In genomic region chr3:121706087-121706486, GRCm38 (mm10) we compare ENCODE assay signal across 16 mouse cellular contexts. TPM values are rescaled to one million over a fixed set of nuclear protein-coding genes. Genes with fewer than 3 reads are reported as not detected.
DNase-seq lines count a peak whose midpoint lies in the region; ATAC-seq and TF ChIP-seq lines count a peak whose summit lies in the region.
"Had no signal": no experiment of that assay in that cellular context is flagged by ENCODE, and none has a peak within 500 bp of the region (broad histone marks: within the 10 kb centered on the region; RNA-seq: fewer than 3 reads in every experiment).

No protein-coding gene starts in this region.

- H3K27ac ChIP-seq in midbrain, embryonic 15.5 days: peak overlapping the region; percentile 57; the same call in 1 of the 2 replicates
- no peak overlapping the region for H3K27ac ChIP-seq in midbrain, embryonic 10.5 days (replicated peaks)
- 0 out of 2 replicates have a peak overlapping the region, but pooled peaks have one; percentile 18 for H3K27ac ChIP-seq in embryonic facial prominence, embryonic 14.5 days (replicated peaks; ENCODE audit: low read depth, low read length)
- H3K27ac ChIP-seq: liver, embryonic 15.5 days; macrophage had no signal

- no peaks in the 10 kb centered on the region for H3K36me3 ChIP-seq in midbrain, embryonic 15.5 days (replicated peaks)
- no peaks in the 10 kb centered on the region for H3K36me3 ChIP-seq in midbrain, embryonic 10.5 days
- H3K36me3 ChIP-seq in embryonic facial prominence, embryonic 14.5 days (ENCODE audit: control insufficient read depth, insufficient read depth, low read length): no peaks in the 10 kb centered on the region
- H3K36me3 ChIP-seq: liver, embryonic 15.5 days had no signal

- TF ChIP-seq CTCF in Patski (IDR thresholded peaks at IDR 0.05): no peak

- WGBS in midbrain, embryonic 15.5 days: 54% methylated on average over 5 of the region's 5 CpGs
- WGBS in midbrain, embryonic 10.5 days: 86% methylated on average over 5 of the region's 5 CpGs
- 53% methylated on average over 5 of the region's 5 CpGs for WGBS in embryonic facial prominence, embryonic 14.5 days

- DNase-seq in heart, adult 11 months: peak; percentile 65
- DNase-seq in heart, adult 18-20 months: no peak
- DNase-seq in midbrain, embryonic 10.5 days (ENCODE audit: low spot score): no peak
- DNase-seq in Patski (ENCODE audit: low read depth, low spot score): peak; percentile 94
- DNase-seq in embryonic facial prominence, embryonic 14.5 days (ENCODE audit: low spot score): peak; percentile 74
- DNase-seq: cerebellum, postnatal 25 days; right cerebral cortex, postnatal 14 days; thymus, postnatal 25 days had no signal

- peaks cover 14% of the 10 kb centered on the region for H3K4me1 ChIP-seq in midbrain, embryonic 15.5 days
- peaks cover 17% of the 10 kb centered on the region for H3K4me1 ChIP-seq in midbrain, embryonic 10.5 days
- H3K4me1 ChIP-seq in embryonic facial prominence, embryonic 14.5 days (ENCODE audit: control insufficient read depth, insufficient read depth, low read length): peaks cover 5% of the 10 kb centered on the region; the same call in 1 of the 2 replicates
- H3K4me1 ChIP-seq: liver, embryonic 15.5 days had no signal

- ATAC-seq in midbrain, embryonic 15.5 days (replicated peaks): no peak
- ATAC-seq in Patski: peak; percentile 49
- no peak for ATAC-seq in embryonic facial prominence, embryonic 14.5 days (ENCODE audit: low read depth)
- no peak for ATAC-seq in granulocyte monocyte progenitor cell, adult 5-6 weeks (replicated peaks; ENCODE audit: poor library complexity, severe bottlenecking)

- no peak overlapping the region for H3K4me2 ChIP-seq in midbrain, embryonic 15.5 days
- no peak overlapping the region for H3K4me2 ChIP-seq in embryonic facial prominence, embryonic 14.5 days (ENCODE audit: low read depth, low read length)
- H3K4me2 ChIP-seq: heart, embryonic 11.5 days; liver, embryonic 15.5 days had no signal

- CTCF ChIA-PET in Patski (lab: Charles Lee): interaction anchor here (0.7 to 1.8 kb wide), 16 partner anchors 15 to 166 kb away, joined by 3 to 6 read pairs (median 4); partner anchors contain the start of gene F3

- H3K27me3 ChIP-seq in midbrain, embryonic 15.5 days (replicated peaks): no peaks in the 10 kb centered on the region
- H3K27me3 ChIP-seq in midbrain, embryonic 10.5 days (ENCODE audit: low read depth, poor library complexity, severe bottlenecking): peaks cover 4% of the 10 kb centered on the region
- H3K27me3 ChIP-seq in Patski: no peaks in the 10 kb centered on the region
- H3K27me3 ChIP-seq in embryonic facial prominence, embryonic 14.5 days (replicated peaks; ENCODE audit: control insufficient read depth, insufficient read depth, low read length): no peaks in the 10 kb centered on the region
- H3K27me3 ChIP-seq: liver, embryonic 15.5 days had no signal

- H3K9me3 ChIP-seq in midbrain, embryonic 15.5 days: no peaks in the 10 kb centered on the region
- no peaks in the 10 kb centered on the region for H3K9me3 ChIP-seq in midbrain, embryonic 10.5 days (replicated peaks)
- no peaks in the 10 kb centered on the region for H3K9me3 ChIP-seq in embryonic facial prominence, embryonic 14.5 days (ENCODE audit: control insufficient read depth, low read length)
- H3K9me3 ChIP-seq: liver, embryonic 15.5 days had no signal

- POLR2A ChIA-PET in Patski (lab: Charles Lee): interaction anchor here (0.8 kb wide), 1 partner anchor 22 kb away, joined by 3 read pairs; no protein-coding TSS in a partner anchor

- no peak overlapping the region for H3K9ac ChIP-seq in midbrain, embryonic 15.5 days
- H3K9ac ChIP-seq in embryonic facial prominence, embryonic 14.5 days (ENCODE audit: low read depth, low read length): no peak overlapping the region
- H3K9ac ChIP-seq: liver, embryonic 15.5 days had no signal

- in situ Hi-C loops in Patski (cut with MboI; ENCODE audit: low pct_unique_long_range_greater_than_20kb): no loop called here

- H3K4me3 ChIP-seq in midbrain, embryonic 15.5 days: no peak overlapping the region
- no peak overlapping the region for H3K4me3 ChIP-seq in midbrain, embryonic 10.5 days
- no peak overlapping the region for H3K4me3 ChIP-seq in embryonic facial prominence, embryonic 14.5 days (ENCODE audit: low read depth, low read length)
- H3K4me3 ChIP-seq: liver, embryonic 15.5 days had no signal

RNA-seq across cellular contexts. Expression of gene F3, which starts 17.2 kb away (rescaled TPM):
- 10 to 100 TPM; 19.7 to 24.8 TPM for total RNA-seq in heart, adult 18-20 months (2021)
- polyA plus RNA-seq in midbrain, embryonic 15.5 days (2015; fragmentation: Nextera tagmentation; extraction: Ambion mirVana): 7.3 and 9.1 TPM in 2 replicates
- 4.6 and 5.8 TPM in 2 replicates for polyA plus RNA-seq in midbrain, embryonic 10.5 days (2016; fragmentation: Nextera tagmentation; extraction: Ambion mirVana)
- polyA plus RNA-seq in Patski (2021): 164 TPM
- 22.3 and 25.7 TPM in 2 replicates for polyA plus RNA-seq in embryonic facial prominence, embryonic 14.5 days (2014; fragmentation: Nextera tagmentation; extraction: Ambion mirVana)
- total RNA-seq in granulocyte monocyte progenitor cell, adult 5-6 weeks (2014; fragmentation: Nextera tagmentation): 1.1 and 7.2 TPM in 2 replicates
- total RNA-seq in granulocyte monocyte progenitor cell, adult 5-6 weeks (2017): 0.26 and 2.3 TPM in 2 replicates

RNA-seq across cellular contexts. Expression of gene 4930432M17Rik, which starts 35.5 kb away (rescaled TPM):
- not detected for total RNA-seq in heart, adult 18-20 months (2021)
- polyA plus RNA-seq in midbrain, embryonic 15.5 days (2015; fragmentation: Nextera tagmentation; extraction: Ambion mirVana): not detected in 2 replicates
- not detected in 2 replicates for polyA plus RNA-seq in midbrain, embryonic 10.5 days (2016; fragmentation: Nextera tagmentation; extraction: Ambion mirVana)
- polyA plus RNA-seq in Patski (2021): not detected
- polyA plus RNA-seq in embryonic facial prominence, embryonic 14.5 days (2014; fragmentation: Nextera tagmentation; extraction: Ambion mirVana): not detected in 2 replicates
- total RNA-seq in granulocyte monocyte progenitor cell, adult 5-6 weeks (2014; fragmentation: Nextera tagmentation): not detected in 2 replicates
- not detected in 2 replicates for total RNA-seq in granulocyte monocyte progenitor cell, adult 5-6 weeks (2017)
- total RNA-seq: hematopoietic stem cell, adult 5-6 weeks; left cerebral cortex, postnatal 14 days had no signal
- polyA plus RNA-seq: heart, embryonic 11.5 days; kidney, embryonic 14.5 days; liver, embryonic 15.5 days; macrophage had no signal

Comparison
In these comparisons a context has a peak if more than half of its experiments do, and no peak if none do; other contexts are left out.
1. DNase-seq: peak in heart, adult 11 months (single experiment), Patski (single experiment) and embryonic facial prominence, embryonic 14.5 days (single experiment); none in heart, adult 18-20 months (0 of 2) and midbrain, embryonic 10.5 days (single experiment).